Mouse (Mus musculus): ENCODE measurements around the gene Olfr1344.
"Not testable (repeated sequence)": the region's sequence is repeated elsewhere in the genome, so short reads cannot be mapped to it uniquely, and the experiment has no call there.

The Olfr1344 gene

DNA sequence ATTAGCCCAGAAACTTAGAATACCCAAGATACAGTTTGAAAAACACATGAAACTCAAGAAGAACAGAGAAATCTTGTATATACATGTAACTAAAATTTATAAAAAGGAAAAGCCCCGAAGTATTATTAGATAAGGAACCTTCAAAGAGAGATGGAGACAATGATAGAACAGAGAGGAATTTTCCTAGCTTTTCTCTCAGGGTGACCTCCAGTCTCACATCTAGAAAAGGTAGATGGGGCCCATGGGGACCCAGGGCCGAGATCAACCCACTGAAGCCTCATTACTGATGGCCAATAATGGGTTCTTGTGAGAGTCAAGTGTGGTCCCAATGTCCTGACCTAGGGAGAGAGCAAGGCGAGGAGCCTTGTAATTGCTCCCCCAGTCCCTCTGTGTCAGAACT lies at the start of gene Olfr1344:
TSS of gene Olfr1344 (plus strand) at position 301 of the 400 bp plus-strand sequence.
- in situ Hi-C loops (cut with MboI; ENCODE audit: low sequenced_read_pairs) = no loop called here

DNA sequence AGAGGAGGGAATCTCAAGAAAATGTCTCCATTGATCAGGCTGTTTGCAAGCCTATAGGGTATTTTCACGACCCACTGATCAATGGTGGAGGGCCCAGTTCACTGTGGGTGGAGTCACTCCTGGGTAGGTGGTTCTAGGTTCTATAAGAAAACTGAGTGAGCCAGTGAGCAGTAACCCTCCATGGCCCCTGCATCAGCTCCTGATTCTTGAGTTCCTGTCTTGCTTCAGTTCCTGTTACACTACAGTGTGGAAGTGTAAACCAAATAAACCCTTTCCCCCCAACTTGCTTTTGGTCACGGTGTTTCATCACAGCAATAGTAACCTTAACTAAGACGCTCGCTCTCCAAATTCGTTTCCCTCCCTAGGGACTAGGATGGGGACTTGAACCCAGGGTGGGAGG lies 49.5 kb upstream of the Olfr1344 start:
- in situ Hi-C loops (cut with MboI; ENCODE audit: low sequenced_read_pairs) = loop anchor here (25.0 kb wide), 1 partner anchor 723 kb away; the partner anchor contains the start of gene Zfp954

DNA sequence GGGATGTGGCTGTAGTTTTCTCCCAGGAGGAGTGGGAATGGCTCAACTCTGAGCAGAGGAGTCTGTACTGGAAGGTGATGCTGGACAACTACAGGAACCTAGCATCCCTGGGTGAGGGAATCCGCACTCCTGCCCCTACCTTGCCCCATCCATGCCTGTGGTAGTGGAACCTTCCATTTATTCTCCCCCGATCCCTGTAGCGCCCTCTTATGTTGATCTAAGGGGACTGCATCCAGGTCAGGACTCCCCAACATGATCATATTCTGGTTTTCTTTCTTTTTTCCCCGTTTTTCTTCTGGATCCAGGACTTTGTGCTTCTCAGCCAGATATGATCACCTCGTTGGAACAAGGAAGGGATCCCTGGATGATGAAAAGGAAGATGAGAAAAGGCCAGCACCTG lies 49.0 kb upstream of the Olfr1344 start:
- in situ Hi-C loops (cut with MboI; ENCODE audit: low sequenced_read_pairs) = loop anchor here (25.0 kb wide), 1 partner anchor 723 kb away; the partner anchor contains the start of gene Zfp954

DNA sequence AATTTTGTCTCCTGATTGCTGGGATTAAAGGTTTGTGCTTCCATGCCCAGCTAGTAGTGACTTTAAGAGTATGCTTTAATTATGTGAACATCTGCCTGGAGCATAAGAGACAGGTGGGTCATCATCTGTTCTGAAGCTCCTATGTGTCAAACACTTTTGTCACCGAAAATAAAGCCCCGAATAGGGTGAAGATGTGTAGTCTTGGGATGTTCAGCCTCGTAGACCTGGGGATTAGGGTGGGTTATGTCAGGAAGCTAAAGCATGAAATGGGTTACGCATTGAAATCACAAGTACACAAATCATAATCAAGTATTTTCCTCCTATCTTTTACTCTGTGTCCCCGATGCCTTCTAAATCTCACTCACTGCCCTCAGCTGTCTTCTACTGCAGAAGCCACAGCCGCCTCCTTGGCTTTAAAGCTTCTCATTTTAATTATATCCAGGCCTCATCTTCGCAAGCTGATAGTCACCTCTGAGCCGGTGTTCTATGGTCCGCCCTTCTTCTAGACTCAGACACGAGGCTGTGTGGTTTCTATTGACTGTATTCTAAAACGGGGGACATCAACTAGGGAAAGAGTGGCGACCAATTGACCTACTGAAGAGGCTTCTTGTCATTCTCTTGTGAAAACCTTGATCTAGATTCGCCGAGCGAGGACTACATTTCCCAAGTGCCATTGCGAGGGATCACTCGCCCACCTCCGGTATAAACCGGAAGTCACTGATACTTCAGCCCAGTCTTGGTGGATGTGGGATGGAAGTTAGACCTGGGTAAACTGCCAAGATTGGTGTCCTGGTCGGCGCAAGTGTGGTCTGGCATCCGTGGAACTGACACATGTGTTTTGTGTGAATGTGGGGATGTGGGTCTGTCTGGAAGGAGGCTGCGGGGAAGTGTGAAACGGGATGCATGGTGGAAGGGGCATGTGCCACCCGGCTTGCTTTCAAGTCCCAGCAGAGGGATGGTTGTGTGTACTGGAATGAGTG lies 40.2 kb upstream of the Olfr1344 start, which contains the start of gene Smim17:
TSS of gene Smim17 (plus strand) at position 720 of the 980 bp plus-strand sequence.
- in situ Hi-C loops (cut with MboI; ENCODE audit: low sequenced_read_pairs) = loop anchor here (25.0 kb wide), 1 partner anchor 714 kb away; the partner anchor contains the start of gene Zfp954

DNA sequence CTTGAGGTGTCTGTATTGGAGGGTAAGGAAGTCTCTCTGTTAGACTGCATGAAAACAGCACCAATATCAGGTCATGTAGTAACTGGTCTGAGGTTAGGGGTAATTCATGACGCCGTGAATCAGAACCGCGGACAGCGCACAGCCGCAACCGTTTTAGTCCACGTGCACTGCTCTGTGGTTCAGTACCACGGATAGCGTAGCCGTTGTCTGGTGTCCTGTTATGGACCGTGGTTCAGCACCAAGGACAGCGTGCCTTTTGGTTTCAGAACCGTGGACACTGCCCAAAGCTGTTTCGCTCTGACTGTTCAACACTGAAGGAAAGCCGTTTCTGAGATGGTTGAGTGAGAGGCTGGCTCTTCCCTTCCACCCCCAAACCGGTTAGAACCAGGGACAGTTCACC lies 28.4 kb upstream of the Olfr1344 start, which contains the start of gene Gm20715:
TSS of gene Gm20715 (plus strand) at position 235 of the 400 bp plus-strand sequence.
- in situ Hi-C loops (cut with MboI; ENCODE audit: low sequenced_read_pairs) = no loop called here

DNA sequence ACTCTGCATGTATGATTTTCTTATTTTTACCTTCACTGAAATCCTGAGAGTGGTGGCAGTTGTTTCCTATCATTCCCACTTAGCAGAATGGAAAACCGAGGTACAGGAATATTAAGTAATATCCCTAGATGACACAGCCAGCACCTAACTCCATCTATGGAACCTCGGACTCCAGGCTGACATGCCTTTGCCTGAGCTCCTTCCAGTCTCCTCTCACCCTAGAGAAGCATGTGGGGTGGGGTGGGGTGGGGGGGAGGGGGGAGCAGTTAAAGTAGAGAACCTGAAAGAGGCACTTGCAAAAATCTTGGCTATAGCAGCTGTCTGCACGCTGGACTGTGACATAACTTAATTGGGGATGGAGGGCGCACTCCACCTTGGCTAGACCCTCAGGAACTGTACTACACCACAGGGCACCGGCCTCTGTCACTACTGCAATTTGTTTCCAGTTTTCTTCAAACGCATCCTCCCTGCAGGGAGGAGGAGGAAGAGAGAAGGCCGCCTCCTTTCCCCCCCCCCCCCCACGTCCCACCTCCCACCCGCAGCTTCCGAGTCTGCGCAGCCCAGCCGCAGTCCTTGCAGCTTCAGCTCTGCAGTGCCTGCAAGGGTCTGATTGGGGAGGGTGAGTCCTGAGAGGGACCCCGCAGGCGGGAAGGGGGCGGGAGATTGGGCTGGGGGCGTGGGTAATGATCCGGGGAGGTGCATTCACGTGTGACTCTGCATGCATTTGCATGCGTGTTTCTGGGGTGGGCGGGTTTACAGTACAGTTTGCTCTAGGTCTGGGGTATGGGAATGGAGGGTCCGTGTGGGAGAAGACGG lies 23.7 kb upstream of the Olfr1344 start:
- in situ Hi-C loops (cut with MboI; ENCODE audit: low sequenced_read_pairs) = no loop called here

DNA sequence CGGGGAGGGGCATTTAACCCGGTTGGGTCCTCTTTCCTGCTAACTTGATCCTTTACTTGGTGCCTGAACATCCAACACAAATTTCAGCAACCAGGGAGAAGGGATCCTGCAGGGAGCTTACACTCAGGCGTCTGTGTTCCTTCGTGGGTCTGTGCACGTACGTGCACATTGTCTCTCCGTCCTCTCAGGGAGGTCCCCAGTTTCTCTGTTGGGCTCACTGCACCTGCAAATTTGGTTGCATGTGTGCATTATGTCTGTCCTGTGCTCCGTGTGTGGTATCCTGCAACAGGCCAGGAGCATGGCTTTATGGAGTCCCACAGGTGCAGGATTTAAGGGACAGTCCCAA lies 23.1 kb upstream of the Olfr1344 start:
- in situ Hi-C loops (cut with MboI; ENCODE audit: low sequenced_read_pairs) = no loop called here

DNA sequence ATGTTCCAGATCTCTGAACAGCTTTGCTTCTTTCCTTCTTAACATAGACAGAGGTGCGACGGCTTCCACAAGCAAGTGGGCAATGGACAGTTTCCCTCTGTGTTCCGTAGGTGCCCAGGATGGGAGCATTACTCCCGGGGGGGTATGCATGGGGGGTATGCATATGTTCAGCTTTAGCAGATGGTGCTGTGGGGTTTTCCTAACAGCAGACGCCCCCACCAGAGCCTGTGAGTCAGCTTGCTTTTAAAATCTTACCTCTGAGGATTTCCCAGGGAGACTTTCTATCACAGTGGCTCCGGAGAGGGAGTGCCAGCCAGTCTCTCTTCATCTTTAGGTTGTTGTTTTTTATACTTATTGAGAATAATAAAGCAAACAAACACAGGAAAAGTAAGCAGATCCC lies 18.6 kb upstream of the Olfr1344 start:
- in situ Hi-C loops (cut with MboI; ENCODE audit: low sequenced_read_pairs) = no loop called here

DNA sequence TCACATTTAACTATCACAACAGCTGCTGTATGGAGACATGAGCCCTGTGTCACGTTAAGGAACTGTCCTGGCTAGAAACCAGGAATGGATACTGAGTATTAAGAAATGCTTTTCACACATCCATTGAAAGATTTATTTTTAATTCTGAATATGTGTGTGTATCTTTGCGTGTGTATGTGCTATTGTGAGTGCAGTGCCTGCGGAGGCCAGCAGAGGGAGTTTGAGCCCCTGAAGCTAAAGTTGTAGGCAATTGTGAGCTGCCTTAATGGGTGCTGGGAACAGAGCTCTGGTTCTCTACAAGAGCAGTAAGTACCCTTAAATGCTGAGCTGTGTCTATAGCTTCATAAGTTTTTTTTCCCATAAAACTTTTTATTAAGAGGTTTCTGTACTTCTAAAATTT lies 9.1 kb upstream of the Olfr1344 start:
- in situ Hi-C loops (cut with MboI; ENCODE audit: low sequenced_read_pairs) = no loop called here

DNA sequence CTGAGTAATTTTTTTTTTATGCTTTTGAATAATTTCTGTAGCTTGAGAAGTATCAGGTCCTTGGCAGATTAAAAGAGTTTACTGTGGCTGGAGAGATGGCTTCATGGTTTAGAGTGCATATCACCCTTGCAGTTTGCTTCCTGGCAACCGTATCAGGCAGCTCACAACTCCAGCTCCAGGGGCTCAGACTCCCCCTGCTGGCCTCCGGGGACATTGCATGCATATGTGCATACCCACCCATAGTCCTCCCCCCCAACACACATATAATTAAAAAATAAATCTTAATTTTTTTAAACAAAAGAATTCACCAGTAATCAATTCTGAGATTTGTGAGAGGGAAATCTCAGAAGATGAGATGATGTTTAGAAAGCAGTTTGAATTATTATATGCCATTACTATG lies 8.1 kb upstream of the Olfr1344 start:
- in situ Hi-C loops (cut with MboI; ENCODE audit: low sequenced_read_pairs) = no loop called here

DNA sequence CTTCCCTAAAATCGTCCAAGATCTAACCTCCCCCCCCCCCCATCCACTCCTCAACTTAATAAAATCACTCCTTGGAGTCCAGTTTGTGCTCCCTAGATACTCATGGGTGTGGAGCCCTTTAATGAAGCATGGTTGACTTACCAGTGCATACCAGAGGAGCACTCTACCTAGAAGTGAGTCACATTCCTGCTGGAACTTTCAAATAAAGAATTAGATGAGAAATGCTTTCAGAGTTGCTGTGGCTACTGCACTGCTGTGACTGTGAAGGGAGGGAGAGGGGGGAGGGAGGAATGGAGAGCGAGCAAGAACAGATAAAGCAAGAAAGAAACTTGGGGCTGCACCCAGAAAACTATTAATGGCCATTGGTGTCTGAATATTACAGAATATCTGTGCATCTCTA lies 2.7 kb downstream of the Olfr1344 start:
- in situ Hi-C loops (cut with MboI; ENCODE audit: low sequenced_read_pairs) = no loop called here

DNA sequence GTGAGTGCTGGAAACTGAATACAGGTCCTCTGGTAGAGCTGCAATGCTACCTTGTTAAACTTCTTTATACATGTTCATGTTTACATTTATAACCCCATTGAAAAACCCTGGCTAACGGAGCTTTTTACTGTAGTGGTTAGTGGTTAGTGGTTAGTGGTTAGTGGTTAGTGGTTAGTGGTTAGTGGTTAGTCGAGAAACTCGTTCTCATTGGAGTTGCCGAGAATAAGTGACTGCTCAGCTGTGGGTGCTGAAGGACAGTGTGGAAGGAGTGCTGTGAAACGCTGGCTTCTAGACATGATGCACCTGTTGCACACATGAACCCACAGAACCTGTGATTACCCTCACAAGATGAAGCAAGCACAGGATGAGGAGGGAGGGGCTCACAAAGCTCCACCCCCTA lies 9.3 kb downstream of the Olfr1344 start:
- in situ Hi-C loops (cut with MboI; ENCODE audit: low sequenced_read_pairs) = no loop called here

DNA sequence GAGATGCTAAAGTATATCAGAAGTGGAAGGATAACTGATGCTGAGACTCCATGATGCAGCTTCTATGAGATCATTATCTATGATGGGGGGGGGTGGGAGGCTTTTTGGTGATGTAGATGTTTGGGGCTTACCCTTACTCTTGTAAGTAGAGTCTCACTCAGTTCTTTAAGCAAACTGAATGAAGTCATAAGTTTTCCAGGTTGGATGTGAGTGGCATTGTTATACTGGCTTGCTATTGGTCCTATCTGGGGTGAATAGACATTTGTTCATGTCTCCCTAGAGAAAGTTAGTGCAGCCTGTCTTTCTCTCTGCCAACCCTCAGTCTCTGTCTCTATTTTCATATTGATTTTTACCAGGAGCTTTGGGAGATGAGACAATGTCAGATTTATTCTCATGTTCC lies 17.4 kb downstream of the Olfr1344 start, which contains the start of gene Olfr1336:
TSS of gene Olfr1336 (plus strand) at position 301 of the 400 bp plus-strand sequence.
- in situ Hi-C loops (cut with MboI; ENCODE audit: low sequenced_read_pairs) = no loop called here

DNA sequence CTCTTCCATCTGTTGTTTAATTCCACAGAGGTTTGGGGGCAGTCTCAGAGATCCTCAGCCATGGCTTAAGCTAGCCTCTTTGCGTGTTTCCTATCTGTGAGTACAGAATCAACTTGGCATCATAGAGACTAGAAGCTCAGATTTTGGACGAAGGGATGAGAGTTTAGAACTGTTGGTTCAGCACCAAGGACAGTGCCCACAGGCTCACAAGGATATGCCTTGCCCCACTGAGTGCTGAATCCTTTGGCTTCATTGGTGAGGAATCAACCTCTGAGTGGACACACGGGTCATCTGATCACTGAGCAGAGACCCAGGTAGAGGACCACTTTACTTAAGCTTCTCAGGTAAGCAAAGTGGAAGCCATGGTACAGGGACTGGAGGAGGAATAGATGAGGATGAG lies 17.9 kb downstream of the Olfr1344 start:
- in situ Hi-C loops (cut with MboI; ENCODE audit: low sequenced_read_pairs) = no loop called here

DNA sequence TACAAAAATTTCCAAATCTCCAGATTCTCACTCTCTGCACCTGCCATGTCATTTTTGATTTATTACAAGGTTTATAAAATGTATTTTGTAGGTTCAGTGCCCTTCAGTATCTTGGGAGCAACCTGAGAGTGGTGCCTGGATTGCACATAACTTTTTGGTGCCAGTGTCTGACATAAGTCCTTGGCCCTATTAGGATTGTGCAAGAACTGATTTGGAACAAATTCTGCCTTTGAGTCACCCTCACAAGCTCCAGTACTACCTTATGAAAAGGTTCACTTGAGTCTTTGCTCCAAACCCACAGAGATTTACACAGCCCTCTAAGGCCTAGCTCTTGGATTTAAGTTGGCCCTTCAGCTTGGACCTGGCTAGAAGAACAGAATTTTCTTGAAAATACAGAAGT lies 28.5 kb downstream of the Olfr1344 start, which contains the start of gene Olfr1346:
TSS of gene Olfr1346 (plus strand) at position 151 of the 400 bp plus-strand sequence.
- in situ Hi-C loops (cut with MboI; ENCODE audit: low sequenced_read_pairs) = no loop called here

DNA sequence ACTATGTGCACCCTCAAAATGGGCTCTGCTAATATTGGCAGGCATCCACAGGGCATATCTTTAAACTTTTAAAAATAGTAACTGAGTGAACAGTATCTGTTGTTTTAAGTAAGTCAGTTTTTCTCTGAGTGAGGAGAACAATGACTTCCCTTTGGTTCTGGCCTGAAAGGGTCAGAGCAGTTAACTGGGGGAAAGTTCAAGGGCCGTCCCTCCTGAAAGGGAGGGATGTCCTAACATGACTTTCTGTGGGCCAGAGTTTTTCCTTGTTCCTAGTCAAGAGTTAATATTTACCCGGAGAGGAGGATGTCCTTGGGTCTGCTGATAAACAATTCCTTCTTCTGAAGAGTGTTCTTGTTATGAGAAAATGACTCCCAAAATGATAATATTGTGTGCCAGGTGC lies 39.1 kb downstream of the Olfr1344 start:
- in situ Hi-C loops (cut with MboI; ENCODE audit: low sequenced_read_pairs) = not testable (repeated sequence)

DNA sequence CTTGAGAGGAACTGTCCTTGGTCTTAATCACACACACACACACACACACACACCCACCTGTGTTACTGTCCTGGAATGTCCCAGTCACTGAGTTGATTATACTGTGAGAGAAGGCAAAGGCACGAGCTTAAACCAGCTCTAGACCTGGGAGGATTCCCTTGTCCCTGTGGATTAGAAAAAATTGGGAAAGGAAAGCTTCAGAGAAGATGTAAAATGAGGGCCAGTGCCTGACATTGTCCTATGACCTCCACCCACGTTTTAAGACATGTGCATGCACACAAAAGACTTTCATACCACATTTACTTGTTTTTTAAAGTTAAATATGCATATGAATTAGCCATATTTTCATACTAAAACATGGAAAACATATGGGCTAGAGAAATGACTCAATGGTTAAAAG lies 48.4 kb downstream of the Olfr1344 start, which contains the start of gene Olfr5:
TSS of gene Olfr5 (minus strand) at position 101 of the 400 bp plus-strand sequence.
- in situ Hi-C loops (cut with MboI; ENCODE audit: low sequenced_read_pairs) = no loop called here

Measured in CH12F3 (cell line).